Mouse (Mus musculus) yolk sac, embryonic 10.5 days (tissue): ENCODE measurements at regions not wholly inside any gene's neighbourhood (a gene's known extent, or its start where the extent isn't known, plus 50 kb on each side); places are given as distances from the start of the nearest gene placed in this dataset.

Source experiments
- DNase-seq: peaks from one replicate; pipeline ENCODE4 v3.0.0-alpha.2; 2017; ENCODE audit warnings: low spot score

GRCm38 (mm10) chr1:35839446-35839845 is 228.8 kb upstream of the Hs6st1 start:
- peak; percentile 24 for DNase-seq

GRCm38 (mm10) chr1:35841626-35842025 is 226.6 kb upstream of the Hs6st1 start:
- DNase-seq = no peak

- no peak for DNase-seq
Observed at GRCm38 (mm10) chr1:35842707-35843106, 225.5 kb upstream of the Hs6st1 start.

GRCm38 (mm10) chr1:35843566-35843965 is 224.6 kb upstream of the Hs6st1 start:
- DNase-seq = no peak

- no peak for DNase-seq
Observed at GRCm38 (mm10) chr1:35846224-35846936, 221.8 kb upstream of the Hs6st1 start.

GRCm38 (mm10) chr1:35848160-35848954 is 219.8 kb upstream of the Hs6st1 start:
- DNase-seq = no peak

GRCm38 (mm10) chr1:35849406-35850190 is 218.6 kb upstream of the Hs6st1 start:
- DNase-seq = no peak

- no peak for DNase-seq
Observed at GRCm38 (mm10) chr1:35850191-35850545, 218.0 kb upstream of the Hs6st1 start.

- no peak for DNase-seq
Observed at GRCm38 (mm10) chr1:35850566-35851085, 217.6 kb upstream of the Hs6st1 start.

GRCm38 (mm10) chr1:35851681-35852409 is 216.4 kb upstream of the Hs6st1 start:
- DNase-seq = no peak

- no peak for DNase-seq
Observed at GRCm38 (mm10) chr1:35853018-35853417, 215.2 kb upstream of the Hs6st1 start.

- DNase-seq = no peak
Observed at GRCm38 (mm10) chr1:35855650-35856049, 212.6 kb upstream of the Hs6st1 start.

- no peak for DNase-seq
Observed at GRCm38 (mm10) chr1:35858342-35858741, 209.9 kb upstream of the Hs6st1 start.

- DNase-seq = no peak
Observed at GRCm38 (mm10) chr1:35860779-35861178, 207.4 kb upstream of the Hs6st1 start.

GRCm38 (mm10) chr1:35862196-35862595 is 206.0 kb upstream of the Hs6st1 start:
- DNase-seq = no peak

GRCm38 (mm10) chr1:35862661-35863060 is 205.5 kb upstream of the Hs6st1 start:
- no peak for DNase-seq

GRCm38 (mm10) chr1:35864246-35864645 is 204.0 kb upstream of the Hs6st1 start:
- DNase-seq = no peak

GRCm38 (mm10) chr1:35865263-35865662 is 202.9 kb upstream of the Hs6st1 start:
- no peak for DNase-seq

- DNase-seq = no peak
Observed at GRCm38 (mm10) chr1:35866643-35867042, 201.6 kb upstream of the Hs6st1 start.

- DNase-seq = no peak
Observed at GRCm38 (mm10) chr1:35869381-35870143, 198.6 kb upstream of the Hs6st1 start.
